Mouse (Mus musculus) thymus, adult 2 months (tissue): ENCODE data around the gene Ppm1m.

Experiments
- CTCF ChIP-seq: fragments of 200-500 bp; IDR thresholded peaks from 2 replicates; pipeline ENCODE4 v1.5.1; 2012; ENCODE audit warnings: mild to moderate bottlenecking, control low read depth, low read length, moderate library complexity, borderline replicate concordance; ENCODE audit not compliant: control insufficient read depth, poor library complexity, insufficient read depth; ENCODE audit errors: extremely low read depth
- POLR2A ChIP-seq: fragments of 200-500 bp; IDR thresholded peaks from 2 replicates; pipeline ENCODE4 v1.6.1; 2012; ENCODE audit warnings: mild to moderate bottlenecking, low read length, control low read depth, moderate library complexity; ENCODE audit not compliant: control insufficient read depth, poor library complexity, insufficient read depth; ENCODE audit errors: extremely low read depth

- TF ChIP-seq CTCF (peak; percentile 100), POLR2A (no peak)
Observed at GRCm38 (mm10) chr9:106211680-106212593, 12.4 kb upstream of the Ppm1m start.
